Mouse (Mus musculus) thymus, postnatal 25 days (tissue): ENCODE results near the gene Nmnat3.
A peak's percentile ranks its signal among the peaks of the same experiment; 100 is the strongest.
"Not testable (repeated sequence)": the region's sequence is repeated elsewhere in the genome, so short reads cannot be mapped to it uniquely, and the experiment has no call there.

Experiments used
- DNase-seq: peaks from one replicate; pipeline ENCODE4 v3.0.0; 2022

Gene Nmnat3

DNA sequence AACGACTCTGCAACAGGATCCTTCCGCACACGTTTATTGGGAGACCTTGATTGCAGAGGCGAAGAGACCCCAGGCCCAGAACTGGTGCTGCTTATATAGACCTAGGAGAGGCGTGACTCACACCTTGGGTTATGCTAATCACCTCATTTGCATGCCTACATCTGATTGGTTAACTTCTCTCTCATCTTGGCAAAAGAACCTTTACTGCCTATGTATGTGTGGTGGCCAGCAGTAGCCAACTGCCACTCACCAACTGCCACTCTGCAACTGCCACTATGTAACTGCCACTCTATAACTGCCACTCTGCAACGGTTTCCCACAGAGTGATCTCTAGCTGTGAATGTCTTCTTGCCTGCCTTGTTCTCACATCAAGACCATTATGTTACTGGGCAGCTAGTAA, at the start of gene Nmnat3:
Nmnat3 (plus strand) TSS at position 301 of the 400 bp plus-strand sequence.
- not testable (repeated sequence) for DNase-seq

DNA sequence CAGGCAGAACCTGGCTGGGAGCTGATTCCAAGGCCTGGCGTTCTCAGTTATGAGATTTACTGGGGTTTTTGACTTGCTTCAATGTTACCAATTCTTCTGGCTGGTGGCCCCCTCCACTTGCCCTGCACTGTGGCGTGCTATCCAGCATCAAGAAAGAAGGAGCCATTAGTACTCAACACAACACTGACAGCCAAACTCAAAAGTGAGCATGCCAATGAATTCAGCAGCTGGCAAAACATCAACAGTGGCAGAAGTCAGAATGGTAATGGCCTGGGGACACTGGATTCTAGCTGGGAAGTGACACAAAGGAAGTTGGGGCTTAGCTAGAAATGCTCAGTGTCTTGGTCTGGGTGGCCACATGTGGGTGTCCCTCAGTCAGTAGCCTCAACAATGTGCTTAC, 43.8 kb upstream of the Nmnat3 start:
- no peak for DNase-seq

DNA sequence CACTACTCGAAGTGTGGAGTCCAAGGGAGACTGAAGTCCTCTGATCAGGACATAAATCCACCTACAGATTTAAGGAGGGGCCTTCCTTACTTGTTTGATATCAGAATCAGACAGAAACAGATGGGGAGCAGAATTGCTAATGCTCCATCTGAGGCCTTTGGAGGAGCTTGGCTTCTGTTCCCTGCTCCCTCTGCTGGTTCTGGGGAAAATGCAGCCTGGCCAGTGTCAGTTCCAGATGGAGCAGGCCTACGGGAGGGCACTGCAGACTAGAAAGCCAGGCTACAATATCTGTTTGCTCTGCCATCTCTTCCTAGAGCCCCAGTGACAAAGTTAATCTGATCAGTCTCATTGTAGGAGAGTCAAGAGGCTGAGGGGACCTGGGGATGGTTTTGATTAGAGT, 43.0 kb upstream of the Nmnat3 start:
- DNase-seq: no peak

DNA sequence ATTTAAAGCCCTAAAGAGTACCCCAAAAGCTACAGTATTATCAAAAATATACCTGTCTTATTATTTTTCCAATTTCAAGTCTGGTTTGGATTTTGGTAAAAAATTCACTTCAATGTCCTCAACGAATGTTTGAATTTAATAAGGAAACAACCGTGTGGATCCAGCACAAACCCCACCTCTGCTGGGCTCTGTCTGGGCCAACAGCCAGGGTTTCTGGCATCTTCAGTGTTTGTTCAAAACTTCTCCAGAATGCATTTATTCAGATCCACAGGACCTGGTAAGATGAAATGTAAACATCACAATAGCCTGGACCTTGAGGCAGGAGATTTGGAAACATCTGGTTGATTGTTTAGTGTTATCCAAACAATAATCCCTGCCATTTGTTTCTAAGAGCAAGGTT, 42.0 kb upstream of the Nmnat3 start:
- DNase-seq: no peak

DNA sequence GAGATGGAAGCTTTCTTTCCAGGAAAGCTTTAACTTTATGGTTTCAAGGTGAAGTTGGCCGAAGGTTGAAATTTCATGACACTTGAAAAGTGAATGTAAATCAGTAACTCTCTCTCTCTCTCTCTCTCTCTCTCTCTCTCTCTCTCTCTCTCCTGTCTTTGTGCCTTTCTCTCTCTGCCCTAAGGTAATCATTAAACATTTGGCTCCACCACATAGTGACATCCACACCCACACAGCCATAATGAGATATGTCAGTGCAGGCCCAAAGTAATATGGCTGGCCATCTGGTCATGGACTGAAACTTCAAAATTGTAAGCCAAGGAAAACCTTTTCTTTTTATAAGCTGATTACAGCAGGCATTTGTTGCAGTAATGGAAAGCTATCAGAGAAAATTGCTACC, 40.9 kb upstream of the Nmnat3 start:
- no peak for DNase-seq

DNA sequence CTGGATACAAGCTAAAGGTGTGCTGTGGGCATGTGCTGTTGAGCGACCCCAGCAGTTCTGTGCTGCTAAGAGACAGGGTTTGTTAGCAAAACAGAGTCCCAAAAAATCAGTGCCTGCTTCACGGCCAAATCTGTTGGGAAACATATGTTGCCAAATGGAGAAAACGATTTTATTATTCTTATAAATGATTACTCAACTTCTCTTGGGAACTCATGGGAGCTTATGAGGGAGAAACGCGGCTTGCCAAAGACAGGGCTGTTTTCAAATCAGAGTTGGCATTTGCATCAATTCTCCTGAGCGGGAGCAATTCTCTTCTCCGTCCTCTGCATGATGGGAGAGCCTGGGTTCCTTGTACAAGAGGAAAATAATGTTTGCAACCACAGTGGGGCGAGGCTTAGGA, 27.0 kb upstream of the Nmnat3 start:
- DNase-seq: no peak

DNA sequence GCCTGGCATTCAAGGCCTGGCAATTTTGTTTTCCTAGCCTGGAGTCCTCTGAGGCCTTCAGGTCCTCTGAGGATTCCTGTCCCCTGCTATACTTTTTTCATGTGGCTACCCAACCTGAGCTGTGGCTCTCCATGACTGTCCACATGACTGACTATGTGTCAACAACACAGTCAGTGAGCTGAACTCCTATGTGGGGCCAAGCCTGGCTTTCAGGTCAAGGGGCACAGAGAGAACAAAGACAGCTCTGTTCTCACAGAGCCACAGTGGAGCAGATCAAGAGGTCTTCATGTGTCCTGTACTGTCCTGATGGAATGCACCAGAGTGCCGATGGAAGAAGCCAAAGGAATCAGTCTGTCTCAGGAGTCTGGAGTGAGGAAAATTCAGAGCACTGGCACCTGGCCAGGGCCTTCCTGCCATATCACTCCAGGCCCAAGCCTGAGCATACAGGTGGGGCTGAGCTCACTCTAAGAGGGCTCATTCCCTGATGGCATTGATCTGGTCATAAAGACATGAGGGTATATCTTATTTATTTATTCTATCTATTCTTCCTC, 25.7 kb upstream of the Nmnat3 start:
- DNase-seq: no peak

DNA sequence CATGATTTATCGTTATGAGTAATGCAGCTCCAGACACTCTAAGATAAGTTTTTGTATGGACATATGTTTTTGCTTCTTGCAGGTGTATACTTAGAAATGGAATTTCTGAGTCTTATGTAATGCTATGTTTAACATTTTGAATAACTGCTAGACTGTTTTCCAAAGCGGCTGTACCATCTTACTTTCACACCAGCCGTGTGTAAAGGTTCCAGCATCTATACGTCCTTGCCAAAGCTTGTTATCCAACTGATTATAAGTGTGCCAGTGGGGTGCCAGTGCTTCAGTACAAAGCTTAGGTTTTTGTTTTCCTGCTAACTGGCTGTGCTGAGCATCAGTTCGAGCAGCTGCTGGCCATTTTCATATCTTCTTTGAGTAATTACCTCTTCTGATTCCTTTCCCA, 22.3 kb upstream of the Nmnat3 start:
- no peak for DNase-seq

DNA sequence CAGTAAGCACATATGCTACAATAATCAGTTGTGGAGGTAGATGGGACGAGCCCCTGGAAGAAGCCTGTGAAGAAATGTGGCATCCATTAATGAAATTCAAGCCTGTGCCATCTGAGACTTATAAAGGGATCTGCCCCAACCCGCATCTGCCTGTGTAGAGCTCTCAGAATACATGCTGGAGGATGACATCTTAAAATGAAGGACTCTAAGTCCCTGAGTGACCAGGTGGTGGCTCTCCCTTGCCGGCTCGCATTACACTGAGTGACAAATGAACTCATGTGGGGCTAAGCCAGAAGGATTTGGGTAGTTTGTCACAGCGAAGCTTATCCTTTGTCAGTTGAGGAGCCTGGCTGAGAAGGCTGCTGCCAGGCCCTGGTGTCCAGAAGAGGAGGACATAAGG, 14.5 kb upstream of the Nmnat3 start:
- no peak for DNase-seq

DNA sequence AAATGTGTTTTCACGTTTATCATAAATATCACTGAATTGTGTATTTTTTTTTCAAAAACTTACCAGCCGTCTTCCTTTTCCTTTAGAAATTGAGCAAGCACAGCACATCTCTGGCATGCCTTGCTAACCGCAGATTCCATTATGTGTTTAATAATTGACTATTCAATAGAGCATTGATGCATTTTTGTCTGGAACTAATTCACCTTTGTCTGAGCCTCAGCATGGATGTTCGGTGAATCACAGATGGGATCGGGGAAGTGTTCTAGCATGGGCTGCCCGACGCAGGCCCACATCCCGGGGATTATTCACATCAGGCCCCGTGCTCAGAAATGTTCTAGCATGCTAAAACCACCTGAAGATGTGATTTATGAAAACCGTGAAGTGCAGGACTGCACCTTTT, 12.2 kb upstream of the Nmnat3 start:
- DNase-seq: no peak

DNA sequence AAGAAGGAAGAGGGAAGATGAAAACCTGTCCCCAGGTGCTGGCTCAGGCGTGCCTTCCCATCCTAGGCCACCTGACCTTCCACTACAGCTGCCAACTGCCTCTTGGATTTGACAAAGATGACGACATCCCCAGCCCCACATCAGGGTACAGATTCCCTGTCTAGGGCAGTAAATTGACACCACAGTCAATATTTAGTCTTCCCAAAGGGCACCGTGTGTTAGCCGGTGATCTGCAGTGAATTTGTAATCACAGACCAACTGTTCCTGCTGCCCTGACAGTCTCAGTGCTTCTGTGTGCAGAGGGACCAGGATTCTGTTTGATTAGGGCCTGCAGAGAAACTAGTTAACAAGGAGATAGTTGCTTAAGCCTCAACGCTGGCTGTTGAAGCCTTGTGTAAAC, 7.1 kb upstream of the Nmnat3 start:
- no peak for DNase-seq

DNA sequence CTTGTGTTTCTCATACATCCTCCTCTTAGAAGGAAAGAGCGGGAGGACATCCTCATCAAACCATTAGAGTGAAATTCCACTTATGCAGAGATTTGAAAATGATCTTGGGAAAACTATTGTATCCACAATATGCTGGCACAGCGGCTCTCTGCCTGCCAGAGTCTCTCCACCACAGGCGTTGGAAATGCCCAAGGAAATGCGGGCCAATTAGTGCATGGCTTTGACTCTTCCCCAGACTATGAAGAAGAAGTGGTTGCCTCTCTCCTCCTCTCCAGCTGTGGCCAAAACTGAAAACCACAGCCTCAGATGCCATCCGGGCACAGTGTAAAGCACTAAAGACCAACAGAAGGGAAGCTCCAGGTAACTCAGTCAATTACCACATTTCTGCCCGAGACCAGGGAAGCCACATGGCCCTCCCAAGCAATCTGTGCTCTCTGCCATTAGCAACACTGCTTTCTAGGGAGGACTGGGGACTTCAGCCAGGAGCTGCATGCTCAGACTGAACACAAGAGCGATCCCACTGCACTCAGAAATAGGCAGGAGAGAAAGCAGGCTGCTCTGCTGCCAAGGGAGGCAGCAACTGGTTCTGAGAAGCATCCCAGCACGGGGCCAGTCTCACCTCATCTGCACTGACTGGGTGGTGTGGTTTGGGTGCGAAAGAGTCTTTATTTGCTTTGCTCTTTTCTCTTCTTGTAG, 1.5 kb upstream of the Nmnat3 start:
- no peak for DNase-seq

DNA sequence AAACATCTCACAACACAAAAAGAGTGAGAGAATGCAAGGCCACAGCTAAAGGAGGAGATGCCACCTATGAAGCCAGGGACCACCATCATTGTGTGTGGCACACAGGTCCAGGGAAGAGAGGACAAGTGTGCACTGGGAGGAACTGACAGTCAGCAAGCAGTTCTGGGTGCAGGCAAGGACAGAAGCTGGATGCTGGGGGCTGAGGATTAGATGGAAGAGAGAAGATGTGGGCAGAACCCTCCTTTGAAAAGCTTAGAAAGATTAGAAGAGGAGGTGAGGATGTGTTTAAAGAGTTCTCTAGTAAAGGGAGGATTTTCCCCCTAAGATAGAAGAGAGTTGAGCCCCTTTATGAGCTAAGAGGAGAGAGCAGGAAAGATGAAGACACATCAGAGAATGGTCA, 2.4 kb downstream of the Nmnat3 start:
- DNase-seq: no peak

DNA sequence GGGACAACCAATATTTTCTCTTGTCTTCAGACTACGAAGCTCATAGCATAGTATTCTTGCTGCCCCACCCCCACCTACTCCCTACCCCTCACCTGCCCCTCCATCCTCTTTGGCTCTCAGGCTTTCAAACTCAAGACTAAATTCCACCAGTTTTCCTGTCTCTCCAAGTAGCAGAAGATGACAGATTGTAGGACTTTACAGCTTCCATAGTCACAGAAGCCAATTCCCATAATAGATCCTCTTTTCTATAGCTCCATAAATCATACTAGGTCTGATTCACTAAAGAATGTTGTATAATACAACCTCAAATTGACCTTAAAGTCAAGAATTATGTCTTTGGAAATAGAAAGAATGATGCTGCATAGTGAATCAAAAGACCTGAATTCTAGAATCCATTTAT, 3.4 kb downstream of the Nmnat3 start:
- no peak for DNase-seq

DNA sequence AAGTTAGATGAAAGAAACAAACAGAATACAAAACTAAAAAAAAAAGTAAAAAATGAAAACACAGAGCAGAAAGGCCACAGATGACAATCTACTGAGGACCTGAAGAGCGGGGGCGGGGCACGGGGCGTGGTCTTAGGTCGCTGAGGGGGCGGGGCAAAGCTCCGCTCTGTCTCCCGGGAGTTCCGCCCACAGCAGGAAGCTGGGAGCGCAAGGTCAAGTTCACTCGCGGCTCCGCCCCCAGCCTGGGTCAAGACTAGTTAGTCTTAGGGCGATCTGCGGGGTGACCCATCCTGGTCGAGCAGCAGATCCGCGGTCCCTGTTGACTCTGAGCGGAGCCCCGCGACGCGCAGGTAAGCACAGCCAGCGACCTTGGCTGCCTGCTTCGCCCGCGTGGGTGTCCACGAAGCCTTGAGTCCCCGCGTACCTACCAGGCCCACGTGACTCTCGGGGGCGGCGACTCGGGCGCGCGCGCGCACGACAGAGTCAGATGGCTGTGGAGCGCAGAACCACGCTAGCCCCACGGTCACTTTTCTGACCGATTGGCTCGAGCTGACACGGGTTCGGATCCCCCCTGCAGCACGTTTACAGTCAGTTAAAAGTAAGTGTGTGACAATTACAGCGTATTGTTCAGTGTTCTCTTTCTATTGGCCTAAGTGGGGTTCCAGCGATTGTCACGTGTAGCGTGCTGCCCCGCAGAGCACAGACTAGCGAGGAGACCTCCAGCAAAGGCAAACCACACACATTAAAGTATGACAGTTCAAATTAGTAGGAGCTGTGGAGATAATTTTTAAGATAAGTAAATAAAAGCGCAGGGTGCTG, 9.4 kb downstream of the Nmnat3 start:
- DNase-seq: peak; percentile 92

DNA sequence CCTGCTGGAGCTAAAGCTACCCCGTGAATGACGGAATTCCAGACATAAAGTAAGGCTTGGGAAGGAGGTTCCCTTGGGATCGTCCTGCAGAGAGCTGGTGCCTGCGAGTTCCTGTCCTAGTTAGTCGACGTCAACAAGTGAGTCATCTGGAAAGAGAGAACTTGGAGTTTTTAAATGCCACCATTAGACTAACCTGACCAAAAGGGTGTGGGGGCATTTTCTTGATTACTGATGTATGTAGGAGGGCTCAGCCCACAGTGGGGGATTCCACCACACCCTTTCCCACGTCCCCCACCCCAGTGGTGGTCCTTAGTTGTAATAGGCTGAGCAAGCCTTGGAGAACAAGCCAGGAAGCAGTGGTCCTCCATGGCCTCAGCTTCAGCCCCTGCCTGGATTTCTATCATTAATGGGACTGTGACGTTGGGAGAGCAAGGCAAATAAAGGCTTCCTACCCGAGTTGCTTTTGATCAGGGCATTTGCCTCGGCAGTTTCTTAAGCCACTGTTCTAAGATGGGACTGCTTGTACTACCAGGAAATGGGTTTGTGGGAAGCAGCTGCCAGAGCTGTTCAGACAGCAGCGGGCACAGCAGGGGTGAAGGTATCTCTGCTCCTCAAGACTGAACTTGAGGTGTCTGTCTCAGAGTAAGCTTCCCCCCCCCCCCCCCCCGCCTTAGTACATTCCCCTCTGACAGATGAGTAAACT, 10.2 kb downstream of the Nmnat3 start:
- peak; percentile 36 for DNase-seq

DNA sequence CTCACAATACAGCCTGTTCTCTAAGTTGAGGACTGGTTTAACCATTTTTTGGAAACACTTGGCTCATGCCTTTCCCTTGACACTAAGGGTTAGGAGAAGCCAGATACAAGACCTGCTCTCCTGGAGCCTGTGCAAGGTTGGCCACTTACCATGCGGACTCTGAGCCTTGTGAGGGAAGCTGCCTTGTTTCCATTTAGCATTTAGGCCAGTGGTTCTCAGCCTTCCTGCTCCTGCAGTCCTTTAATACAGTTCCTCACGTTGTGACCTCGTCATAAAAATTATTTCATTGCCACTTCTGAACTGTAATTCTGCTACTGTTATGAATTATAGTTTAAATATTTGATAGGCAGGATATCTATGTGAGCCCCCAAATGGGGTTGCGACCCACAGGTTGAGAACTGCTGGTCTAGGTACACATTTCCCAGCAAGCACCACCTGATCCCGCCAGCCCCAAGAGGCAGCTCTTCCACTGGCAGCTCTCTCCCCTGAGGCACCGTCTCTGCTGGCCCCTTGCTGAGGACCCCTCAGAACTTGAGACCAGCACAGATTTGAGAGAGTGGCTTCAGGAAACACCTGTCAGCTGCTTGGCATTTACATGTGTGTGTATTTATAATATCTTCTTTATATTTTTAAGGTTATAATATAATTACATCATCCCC, 10.8 kb downstream of the Nmnat3 start:
- DNase-seq: no peak

DNA sequence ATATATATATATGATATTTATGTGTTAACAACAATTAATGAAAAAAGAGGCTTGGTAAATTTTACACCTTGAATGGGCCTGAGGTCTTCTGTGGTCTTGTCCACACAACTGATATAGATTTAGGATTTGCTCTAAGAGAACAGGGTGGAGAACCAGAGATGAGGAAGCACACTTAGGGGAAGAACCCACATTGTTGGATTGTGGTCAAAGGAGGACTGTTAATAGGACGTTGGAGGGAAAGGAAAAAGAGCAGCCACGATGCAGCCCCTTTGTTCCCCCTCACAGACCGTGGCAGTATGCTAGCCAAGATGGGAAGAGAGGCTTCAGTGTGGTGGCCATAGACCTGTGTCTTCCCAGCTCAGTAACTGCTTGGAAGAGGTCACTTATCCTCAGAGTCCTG, 11.5 kb downstream of the Nmnat3 start:
- DNase-seq: no peak

DNA sequence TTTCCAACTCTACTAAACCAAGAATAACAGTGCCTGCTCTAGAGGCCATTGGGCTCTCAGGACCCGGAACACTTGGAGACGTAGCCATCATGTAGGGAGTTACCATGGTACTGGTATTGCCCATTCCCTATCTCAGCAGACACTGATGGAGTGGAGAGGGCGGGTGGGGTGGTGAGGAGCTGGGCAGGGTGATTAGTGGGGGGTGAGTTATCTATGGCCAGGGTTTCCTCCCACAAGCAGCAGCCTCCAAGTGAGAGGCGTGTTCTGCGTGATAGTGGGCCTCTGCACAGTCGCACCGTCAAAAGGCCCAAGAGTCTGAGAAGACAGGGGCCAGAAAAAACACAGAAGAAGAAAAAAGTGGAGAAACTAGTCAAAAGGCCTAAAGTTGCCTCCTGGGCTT, 12.0 kb downstream of the Nmnat3 start:
- no peak for DNase-seq

DNA sequence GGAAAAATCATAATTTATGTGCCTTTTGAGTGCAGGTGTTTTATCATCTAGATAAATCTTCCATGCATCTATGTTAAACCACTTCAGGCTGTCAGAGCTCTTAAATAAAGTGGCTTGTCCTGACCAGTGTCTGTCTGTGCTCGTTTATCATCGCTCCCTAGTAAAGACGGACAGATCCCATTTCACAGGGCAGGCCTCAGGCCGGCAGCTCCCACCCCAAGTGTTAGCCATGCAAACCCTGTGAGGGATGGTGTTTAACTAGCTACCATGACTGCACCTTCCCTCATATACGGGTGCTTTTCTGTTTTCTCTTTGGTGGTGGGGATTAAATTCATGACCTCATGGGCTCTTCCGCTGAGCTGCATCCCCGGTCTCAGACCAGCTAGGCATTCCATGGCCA, 13.3 kb downstream of the Nmnat3 start:
- no peak for DNase-seq

DNA sequence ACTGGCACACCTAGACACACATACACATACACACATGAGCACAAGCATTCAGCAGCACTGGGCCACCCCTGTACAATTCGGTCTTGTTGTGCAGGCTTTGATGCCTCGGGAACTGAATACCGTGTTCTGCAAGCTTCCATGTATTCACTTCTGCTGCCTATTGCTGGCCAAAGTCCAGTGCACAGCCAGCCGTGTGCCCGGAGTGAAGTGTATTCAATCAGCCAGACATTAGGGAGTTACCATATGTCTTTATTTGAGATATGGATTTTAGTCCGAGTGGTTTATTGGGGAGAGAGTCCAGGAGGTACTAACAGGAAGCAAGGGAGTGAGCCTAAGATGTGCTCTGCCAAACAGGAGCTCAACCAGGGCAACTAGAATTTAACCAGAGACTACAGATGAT, 19.8 kb downstream of the Nmnat3 start:
- no peak for DNase-seq

DNA sequence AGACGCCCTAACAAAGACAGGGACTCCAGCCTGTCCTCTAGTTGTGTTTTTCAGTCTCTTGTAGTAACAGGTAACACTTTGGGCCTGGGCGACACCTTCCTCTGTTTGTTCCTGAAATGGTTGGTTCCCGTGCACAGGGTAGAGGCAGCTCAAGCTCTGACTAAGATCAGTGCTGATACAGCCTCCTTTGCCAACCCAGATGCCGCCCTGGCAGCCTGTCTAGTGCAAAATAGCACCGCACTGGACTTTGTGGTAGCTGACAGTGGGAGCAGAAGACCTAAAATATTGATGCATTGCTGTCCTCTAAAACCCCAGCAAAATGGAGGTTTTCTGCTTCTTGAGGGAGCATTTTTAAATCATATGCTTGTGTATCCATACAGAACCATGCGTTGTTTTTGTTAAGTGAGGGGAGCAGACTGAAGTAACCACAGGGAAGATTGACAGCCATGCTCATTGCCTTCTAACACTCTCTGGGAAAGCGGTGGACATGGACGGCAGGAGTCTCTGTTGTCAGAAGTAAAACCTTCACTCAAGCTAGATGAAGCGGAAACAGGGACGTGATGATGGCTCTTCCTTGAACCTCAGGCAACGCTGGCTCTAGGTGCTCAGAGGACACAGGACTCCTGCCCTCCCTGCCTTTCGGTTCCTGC, 24.2 kb downstream of the Nmnat3 start:
- DNase-seq: no peak
